Mouse (Mus musculus) spleen, adult 2 months (tissue): ENCODE measurements around the gene Stxbp5l.

Experiments used
- CTCF ChIP-seq: fragments of 200-500 bp; IDR thresholded peaks from 2 replicates; pipeline ENCODE4 v1.5.1; 2011; ENCODE audit warnings: mild to moderate bottlenecking, inconsistent platforms; ENCODE audit not compliant: insufficient read depth, insufficient read length, insufficient replicate concordance; ENCODE audit errors: extremely low read depth
- POLR2A ChIP-seq: fragments of 200-500 bp; IDR thresholded peaks from 2 replicates; pipeline ENCODE4 v1.6.1; 2011; ENCODE audit warnings: low read depth, low read length, inconsistent platforms

GRCm38 (mm10) chr16:37363958-37364357, 20.8 kb downstream of the Stxbp5l start:
- TF ChIP-seq POLR2A, result no peak
- no peak for TF ChIP-seq CTCF
